Mouse (Mus musculus) myocyte (in vitro differentiated cells): ENCODE measurements at regions not wholly inside any gene's neighbourhood (a gene's known extent, or its start where the extent isn't known, plus 50 kb on each side); places are given as distances from the start of the nearest gene placed in this dataset.

Source experiments
- H3K27me3 ChIP-seq: one replicate; pipeline ENCODE4 v1.6.1; 2011; ENCODE audit not compliant: control insufficient read depth, insufficient read depth, insufficient read length
- H3K36me3 ChIP-seq: one replicate; pipeline ENCODE4 v1.6.1; 2011; ENCODE audit not compliant: control insufficient read depth, insufficient read depth
- H3K4me2 ChIP-seq: one replicate; pipeline ENCODE4 v1.6.1; 2011; ENCODE audit warnings: low read depth, control low read depth
- H3K4me3 ChIP-seq: one replicate; pipeline ENCODE4 v1.5.1; 2011; ENCODE audit warnings: mild to moderate bottlenecking, control low read depth, moderate library complexity
- H3K79me2 ChIP-seq: one replicate; pipeline ENCODE4 v1.6.1; 2011; ENCODE audit not compliant: control insufficient read depth, insufficient read depth
- H3ac ChIP-seq: one replicate; pipeline ENCODE4 v1.6.1; 2011; ENCODE audit not compliant: control insufficient read depth, insufficient read length
- CEBPB ChIP-seq: IDR thresholded peaks from 2 replicates; pipeline ENCODE4 v1.6.1; 2011; ENCODE audit warnings: mild to moderate bottlenecking, moderate library complexity; ENCODE audit not compliant: poor library complexity, insufficient read depth, severe bottlenecking
- E2F4 ChIP-seq: IDR thresholded peaks from one replicate; pipeline ENCODE4 v1.6.1; 2011; ENCODE audit warnings: mild to moderate bottlenecking, control low read depth, moderate library complexity; ENCODE audit not compliant: insufficient read depth
- MAX ChIP-seq: IDR thresholded peaks from one replicate; pipeline ENCODE4 v1.6.1; 2011; ENCODE audit warnings: low read depth, mild to moderate bottlenecking, control low read depth
- MYOD1 ChIP-seq, 3 experiments: IDR thresholded peaks; one replicate each; pipeline ENCODE4 v1.6.1; 2011; ENCODE audit warnings: control low read depth in 2 of 3, low read depth in 2 of 3, mild to moderate bottlenecking in 2 of 3, moderate library complexity in 1 of 3; ENCODE audit not compliant: insufficient read length in 2 of 3, control insufficient read depth in 1 of 3
- MYOG ChIP-seq, 3 experiments: IDR thresholded peaks; one replicate each; pipeline ENCODE4 v1.6.1; 2011; ENCODE audit warnings: control low read depth in 2 of 3, low read depth in 2 of 3, mild to moderate bottlenecking in 2 of 3; ENCODE audit not compliant: insufficient read length in 2 of 3, control insufficient read depth in 1 of 3, insufficient read depth in 1 of 3
- POLR2A ChIP-seq: IDR thresholded peaks from one replicate; pipeline ENCODE4 v1.6.1; 2011; ENCODE audit warnings: low read depth, mild to moderate bottlenecking, control low read depth, moderate library complexity; ENCODE audit not compliant: insufficient read length
- POLR2AphosphoS2 ChIP-seq: IDR thresholded peaks from one replicate; pipeline ENCODE4 v1.6.1; 2011; ENCODE audit warnings: low read depth, control low read depth; ENCODE audit not compliant: insufficient read length
- REST ChIP-seq: IDR thresholded peaks from one replicate; pipeline ENCODE4 v1.6.1; 2011; ENCODE audit warnings: mild to moderate bottlenecking, control low read depth, moderate library complexity; ENCODE audit not compliant: insufficient read depth, insufficient read length
- SRF ChIP-seq: IDR thresholded peaks from one replicate; pipeline ENCODE4 v1.6.1; 2011; ENCODE audit warnings: low read depth; ENCODE audit not compliant: control insufficient read depth, insufficient read length
- TCF12 ChIP-seq: IDR thresholded peaks from one replicate; pipeline ENCODE4 v1.6.1; 2011; ENCODE audit warnings: mild to moderate bottlenecking, control low read depth; ENCODE audit not compliant: poor library complexity, insufficient read depth, severe bottlenecking
- TCF3 ChIP-seq: IDR thresholded peaks from one replicate; pipeline ENCODE4 v1.6.1; 2011; ENCODE audit warnings: low read depth, control low read depth; ENCODE audit not compliant: insufficient read length
- USF1 ChIP-seq: IDR thresholded peaks from one replicate; pipeline ENCODE4 v1.6.1; 2011; ENCODE audit warnings: low read depth, mild to moderate bottlenecking, control low read depth, moderate library complexity

DNA sequence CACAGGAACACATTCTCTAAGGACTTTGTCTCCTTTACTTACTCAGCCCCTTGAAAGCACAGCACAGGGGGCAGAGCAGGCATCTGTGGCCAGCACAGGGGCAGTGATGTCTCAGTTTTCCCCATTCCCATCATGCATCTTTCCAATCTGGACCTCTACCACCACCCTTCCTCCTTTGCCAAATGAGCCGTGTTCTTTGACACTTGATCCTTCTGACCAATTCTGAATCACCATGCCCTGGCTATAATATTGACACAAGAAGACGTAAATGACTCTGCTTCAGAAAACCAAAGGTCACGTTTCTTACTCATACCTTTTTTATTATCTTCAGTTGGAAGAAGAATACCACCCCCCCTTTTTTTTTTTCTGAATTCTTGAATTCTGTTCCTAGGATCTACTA lies 632.4 kb upstream of the Ptbp2 start:
- no peak for TF ChIP-seq TCF12
- TF ChIP-seq E2F4 = no peak
- TF ChIP-seq REST = no peak
- no peak for TF ChIP-seq TCF3
- TF ChIP-seq MAX = no peak
- TF ChIP-seq SRF = no peak
- no peak for TF ChIP-seq MYOG (IDR thresholded peaks at IDR 0.05; ENCODE audit: control insufficient read depth in 1 of 3, insufficient read depth in 1 of 3, insufficient read length in 2 of 3, low read depth in 2 of 3)
- no peak for TF ChIP-seq USF1
- TF ChIP-seq MYOD1 (IDR thresholded peaks at IDR 0.05; ENCODE audit: control insufficient read depth in 1 of 3, insufficient read length in 2 of 3, low read depth in 2 of 3) = no peak
- no peak for TF ChIP-seq POLR2A
- TF ChIP-seq POLR2AphosphoS2 = no peak
- no peak for TF ChIP-seq CEBPB
- Histone ChIP-seq H3K79me2 (no peaks in the 10 kb centered on the region), H3K27me3 (no peaks in the 10 kb centered on the region)

DNA sequence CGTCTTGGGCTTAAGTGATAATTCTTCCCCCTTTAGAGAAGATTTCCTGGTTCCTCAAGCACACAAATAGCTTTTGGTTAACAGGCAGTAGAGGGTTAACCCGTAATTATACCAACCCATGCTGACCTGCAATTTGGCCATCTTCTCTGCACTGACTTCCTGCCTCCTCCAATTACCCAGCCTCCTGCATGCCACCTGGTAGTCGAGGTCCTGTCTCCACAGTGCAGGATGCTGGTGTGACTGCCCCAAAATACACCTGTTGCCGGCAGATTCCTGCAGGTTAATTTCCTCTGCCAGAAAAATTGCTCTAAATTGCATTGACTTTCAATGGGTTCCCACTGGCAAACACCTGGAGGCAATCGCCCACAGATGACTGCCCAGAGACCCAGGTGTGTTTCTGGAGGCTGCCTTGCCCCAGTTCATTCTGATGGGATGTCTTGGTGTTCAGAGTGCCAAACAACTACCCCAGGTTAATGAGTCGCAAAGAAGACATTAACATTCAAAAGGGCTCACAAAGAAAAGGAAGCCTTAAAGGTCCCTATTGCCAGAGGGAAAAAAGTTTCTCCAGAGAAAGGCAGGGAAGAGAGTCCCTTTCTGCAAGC lies 591.5 kb upstream of the Ptbp2 start:
- H3K4me2 ChIP-seq = no peak overlapping the region
- no peak overlapping the region for H3K4me3 ChIP-seq
- no peaks in the 10 kb centered on the region for H3K27me3 ChIP-seq
- TF ChIP-seq SRF = no peak
- no peak for TF ChIP-seq MAX
- TF ChIP-seq POLR2A = no peak
- TF ChIP-seq USF1 = no peak
- TF ChIP-seq CEBPB = no peak
- TF ChIP-seq REST = no peak
- no peak for TF ChIP-seq MYOD1 (IDR thresholded peaks at IDR 0.05; ENCODE audit: control insufficient read depth in 1 of 3, insufficient read length in 2 of 3, low read depth in 2 of 3)
- no peak for TF ChIP-seq MYOG (IDR thresholded peaks at IDR 0.05; ENCODE audit: control insufficient read depth in 1 of 3, insufficient read depth in 1 of 3, insufficient read length in 2 of 3, low read depth in 2 of 3)
- no peak for TF ChIP-seq E2F4
- TF ChIP-seq TCF3 = no peak
- TF ChIP-seq POLR2AphosphoS2 = no peak
- TF ChIP-seq TCF12 = no peak
- H3K79me2 ChIP-seq = no peaks in the 10 kb centered on the region
- H3ac ChIP-seq = no peak overlapping the region
- H3K36me3 ChIP-seq = no peaks in the 10 kb centered on the region

More for the DNA sequence above, 632.4 kb upstream of the Ptbp2 start:
- no peak overlapping the region for H3ac ChIP-seq
- H3K4me2 ChIP-seq = peak overlapping the region; percentile 8
- H3K36me3 ChIP-seq = no peaks in the 10 kb centered on the region
- no peak overlapping the region for H3K4me3 ChIP-seq

DNA sequence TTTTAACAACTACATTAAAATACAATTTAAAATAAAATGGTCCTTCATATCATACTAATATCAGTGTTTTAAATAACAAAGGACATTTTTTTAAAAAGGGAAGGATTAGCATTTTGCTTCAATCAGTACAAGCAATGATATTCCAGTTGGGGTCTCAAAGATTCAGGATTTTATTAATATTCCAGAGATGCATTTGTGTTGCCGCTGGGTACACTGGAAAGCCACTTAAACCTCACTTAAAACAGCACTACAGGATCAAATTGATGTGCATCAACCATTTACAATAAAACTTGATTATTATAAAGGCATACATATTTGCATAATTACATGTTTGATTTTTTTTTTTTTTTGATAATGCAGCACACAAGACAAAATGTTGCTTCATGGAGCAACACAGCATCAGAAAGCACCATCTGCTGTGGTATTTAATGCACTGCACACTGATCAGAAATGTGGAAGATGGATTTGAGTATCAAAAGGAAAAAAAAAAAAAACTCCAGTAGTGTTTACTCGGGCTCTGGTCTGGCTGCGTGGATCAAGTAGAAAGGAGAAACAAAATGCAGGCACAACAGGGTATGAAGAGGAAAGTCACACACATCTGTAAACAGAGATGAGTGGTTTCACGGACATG lies 558.6 kb upstream of the Ptbp2 start:
- Histone ChIP-seq H3K27me3 (no peaks in the 10 kb centered on the region), H3K4me2 (no peak overlapping the region), H3K4me3 (no peak overlapping the region), H3ac (no peak overlapping the region), H3K79me2 (no peaks in the 10 kb centered on the region), H3K36me3 (no peaks in the 10 kb centered on the region)
- TF ChIP-seq E2F4 (no peak), MAX (no peak), MYOD1 (IDR thresholded peaks at IDR 0.05; ENCODE audit: control insufficient read depth in 1 of 3, insufficient read length in 2 of 3, low read depth in 2 of 3) (no peak), POLR2A (no peak), REST (no peak), POLR2AphosphoS2 (no peak), CEBPB (no peak), MYOG (IDR thresholded peaks at IDR 0.05; ENCODE audit: control insufficient read depth in 1 of 3, insufficient read depth in 1 of 3, insufficient read length in 2 of 3, low read depth in 2 of 3) (no peak), SRF (no peak), TCF12 (no peak), USF1 (no peak), TCF3 (no peak)

DNA sequence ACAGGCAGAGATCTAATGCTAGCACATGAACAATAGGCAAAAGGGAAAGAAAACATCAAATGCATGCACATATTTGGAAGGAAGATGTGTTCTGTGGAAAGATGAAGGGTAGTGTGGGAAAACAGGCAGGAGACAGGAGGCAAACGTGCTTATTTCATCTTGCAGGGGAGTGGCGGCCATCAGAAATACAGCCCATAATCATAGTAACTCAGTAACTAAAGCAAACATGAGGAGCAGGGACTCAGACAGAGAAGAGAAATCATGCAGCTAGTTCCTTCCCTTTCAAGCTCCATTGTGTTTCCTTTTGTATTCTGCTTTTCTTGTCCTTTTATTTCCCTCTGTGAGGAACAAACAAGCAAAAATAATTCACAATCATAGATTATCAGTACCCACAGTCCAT lies 557.6 kb upstream of the Ptbp2 start:
- Histone ChIP-seq H3ac (no peak overlapping the region), H3K27me3 (no peaks in the 10 kb centered on the region), H3K79me2 (no peaks in the 10 kb centered on the region), H3K36me3 (no peaks in the 10 kb centered on the region), H3K4me2 (no peak overlapping the region), H3K4me3 (no peak overlapping the region)
- no peak for TF ChIP-seq POLR2A
- TF ChIP-seq TCF3 = no peak
- no peak for TF ChIP-seq E2F4
